Mouse (Mus musculus): Measurements from ENCODE around the gene Atpif1.
"Not testable (repeated sequence)": the region's sequence is repeated elsewhere in the genome, so short reads cannot be mapped to it uniquely, and the experiment has no call there.

Gene Atpif1

DNA sequence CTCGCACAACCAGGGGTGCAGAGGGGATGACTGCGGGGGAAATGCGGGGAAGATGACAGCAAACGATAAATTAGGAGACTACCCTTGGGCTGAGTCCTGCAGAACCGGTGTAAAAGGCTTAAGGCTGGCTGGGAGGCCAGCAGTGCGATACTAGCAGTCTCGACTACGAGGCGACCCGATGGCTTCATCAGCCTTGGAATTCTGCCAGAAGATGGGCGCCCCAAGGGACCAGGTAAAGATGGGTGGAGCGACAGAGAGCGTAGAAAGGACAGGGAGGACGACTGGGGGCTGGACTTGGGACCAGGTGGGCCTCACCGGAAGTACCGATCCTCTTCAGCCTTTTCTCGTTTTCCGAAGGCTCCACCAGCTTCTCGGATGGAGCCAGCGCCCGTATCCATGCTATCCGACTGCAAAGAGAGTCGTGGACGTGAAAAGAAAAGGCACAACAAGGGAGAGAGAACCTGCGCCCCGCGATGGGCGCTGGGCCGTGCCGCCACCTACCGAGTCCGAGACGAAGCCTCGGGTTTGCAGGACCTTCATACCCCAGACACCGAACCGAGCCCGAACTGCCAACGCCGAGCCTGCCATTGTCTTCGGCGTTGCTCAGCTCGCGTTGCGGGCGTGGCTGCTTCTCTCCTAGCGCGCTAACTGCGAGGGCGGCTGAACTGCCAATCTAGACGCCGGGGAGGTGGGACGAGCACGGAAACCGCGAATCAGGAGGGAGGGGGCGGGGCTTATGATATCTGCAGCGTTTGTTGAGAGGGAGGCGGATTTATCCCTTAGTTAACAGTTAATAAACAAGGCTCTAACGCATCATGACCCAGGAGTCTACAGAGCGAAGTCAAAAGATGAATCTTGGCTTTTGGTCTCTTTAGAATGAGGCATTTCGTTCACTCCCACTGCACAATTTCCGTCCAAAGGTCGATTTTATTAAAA, at the start of gene Atpif1:
Atpif1 (minus strand) TSS at position 679 of the 936 bp plus-strand sequence.
- DNase-seq (ENCODE audit: low read depth) = peak; percentile 95

DNA sequence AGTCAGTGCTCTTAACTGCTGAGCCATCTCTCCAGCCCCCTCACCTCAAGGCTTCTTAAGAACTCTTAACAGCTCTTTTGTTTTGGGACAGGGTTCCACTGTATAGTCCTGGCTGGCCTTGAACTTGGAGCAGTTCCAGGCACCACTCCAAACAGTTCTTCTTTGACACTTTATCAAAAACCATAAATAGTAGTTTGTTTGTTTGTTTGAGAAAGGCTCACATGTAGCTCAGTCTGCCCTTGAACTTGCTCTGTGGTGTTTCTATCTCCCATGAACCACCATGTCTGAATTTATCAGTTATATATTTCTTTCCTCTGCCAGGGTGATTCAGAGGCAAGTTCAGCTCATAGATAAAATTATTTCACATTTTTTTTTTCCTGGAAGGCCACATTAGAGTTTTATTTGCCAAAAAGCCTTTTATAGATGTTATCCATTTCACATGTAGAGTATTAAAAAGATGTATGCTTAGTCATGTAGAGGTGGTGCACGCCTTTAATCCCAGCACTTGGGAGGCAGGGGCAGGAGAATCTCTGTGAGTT, 41.4 kb upstream of the Atpif1 start:
- DNase-seq (ENCODE audit: low read depth) = no peak

DNA sequence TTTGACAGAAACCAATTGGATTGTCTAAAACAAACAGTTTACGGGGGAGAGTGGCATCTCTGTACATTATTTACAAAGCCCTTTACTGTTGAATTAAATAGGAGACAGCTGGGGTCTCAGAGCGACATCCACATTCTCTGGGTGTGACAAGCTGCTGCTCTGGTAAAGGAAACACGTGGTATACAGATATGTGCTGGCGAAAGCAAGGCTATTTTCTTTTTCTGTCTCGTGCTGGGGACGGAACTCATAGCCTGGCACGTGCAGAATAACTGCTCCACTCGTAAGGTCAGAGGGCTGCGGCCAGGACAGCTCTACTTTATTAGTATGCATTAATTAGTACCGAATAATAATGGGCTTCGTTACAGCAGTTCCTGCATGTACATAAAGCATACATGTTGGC, 39.9 kb upstream of the Atpif1 start:
- no peak for DNase-seq (ENCODE audit: low read depth)

DNA sequence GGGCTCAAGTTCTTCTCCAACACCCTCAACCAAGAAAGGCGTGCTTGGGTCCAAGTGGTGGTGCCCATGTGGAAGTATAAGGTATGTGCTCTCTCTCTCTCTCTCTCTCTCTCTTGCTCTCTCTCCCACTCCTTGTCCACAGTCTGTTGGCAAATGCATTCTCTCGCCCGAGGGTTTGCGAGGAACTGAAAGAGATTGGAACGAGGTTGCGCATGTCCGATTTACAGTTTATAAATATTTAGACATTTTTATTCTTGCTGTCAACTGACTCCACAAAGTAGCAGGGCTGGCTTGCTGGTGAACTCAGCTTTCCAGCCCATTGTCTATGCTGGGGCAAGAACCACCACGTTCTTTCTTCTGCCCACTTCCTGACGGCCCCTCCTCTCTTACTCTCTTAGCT, 37.7 kb upstream of the Atpif1 start:
- no peak for DNase-seq (ENCODE audit: low read depth)

DNA sequence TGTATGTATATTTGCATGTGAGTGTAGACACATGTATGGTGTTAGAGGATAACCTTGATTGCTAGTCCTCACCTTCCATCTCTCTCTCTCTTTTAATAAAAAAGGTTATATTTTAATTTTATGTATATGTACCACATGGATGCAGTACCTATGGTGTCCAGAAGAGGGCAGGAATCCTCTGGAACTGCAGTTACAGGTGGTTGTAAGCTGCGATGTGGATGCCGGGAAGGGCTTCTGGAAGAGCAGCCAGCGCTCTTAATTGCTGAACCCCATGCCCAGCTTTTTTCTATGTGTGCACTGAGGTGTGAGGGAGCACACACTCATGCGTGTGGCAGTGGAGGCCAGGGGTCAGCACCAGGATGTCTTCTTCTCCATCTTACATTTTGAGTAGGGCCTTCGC, 35.7 kb upstream of the Atpif1 start:
- DNase-seq (ENCODE audit: low read depth) = peak; percentile 30

DNA sequence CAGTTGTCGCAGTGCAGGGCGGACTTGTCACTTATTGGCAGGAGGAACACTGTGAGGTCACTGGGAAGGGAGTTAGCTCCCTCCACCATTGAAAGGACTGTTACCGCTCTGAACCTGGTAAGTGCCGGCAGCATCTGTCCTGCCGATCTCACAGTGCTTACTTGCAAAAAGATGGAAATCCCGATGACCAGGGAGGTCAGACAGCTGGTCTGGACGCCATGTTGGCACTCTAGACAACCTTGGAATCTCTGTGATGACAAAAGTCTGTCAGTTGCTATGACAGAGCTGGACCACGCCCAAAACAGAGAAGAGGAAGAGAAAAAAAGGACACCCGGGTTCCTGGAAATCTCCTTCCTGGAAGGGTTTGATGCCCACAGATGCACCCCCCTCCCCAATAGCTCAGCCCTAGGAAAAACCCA, 33.9 kb upstream of the Atpif1 start:
- no peak for DNase-seq (ENCODE audit: low read depth)

DNA sequence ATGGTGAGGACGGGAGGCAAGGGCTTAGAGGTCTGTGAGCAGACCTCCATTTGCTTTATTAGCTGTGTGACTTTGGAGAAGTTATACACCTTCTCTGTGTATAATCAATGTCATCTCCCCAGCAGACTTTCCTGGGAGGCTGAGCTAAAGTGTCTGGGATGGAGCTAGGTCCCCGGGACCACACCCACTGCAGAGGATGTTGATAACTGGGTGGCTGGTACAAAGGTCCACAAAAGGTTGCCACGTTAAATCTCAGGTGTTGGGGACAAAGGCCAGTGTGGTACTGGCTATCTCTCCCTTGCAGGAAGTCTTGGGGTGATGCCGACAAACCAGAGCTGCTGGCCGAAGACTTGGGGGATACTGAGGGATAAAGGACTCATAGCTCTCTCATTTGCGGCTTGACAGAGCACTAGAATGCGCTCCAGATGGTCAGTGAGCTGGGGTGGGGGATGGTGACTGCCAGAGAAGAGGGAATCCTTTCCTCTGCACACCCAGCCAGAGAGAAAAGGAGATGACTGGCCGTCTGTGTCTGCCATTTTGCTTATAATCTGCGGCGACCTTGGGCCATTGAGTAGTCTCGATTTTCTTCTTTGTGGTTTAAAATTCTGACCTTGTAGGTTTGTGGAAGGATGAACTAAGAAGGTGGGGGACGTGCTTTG, 31.8 kb upstream of the Atpif1 start:
- DNase-seq (ENCODE audit: low read depth) = no peak

DNA sequence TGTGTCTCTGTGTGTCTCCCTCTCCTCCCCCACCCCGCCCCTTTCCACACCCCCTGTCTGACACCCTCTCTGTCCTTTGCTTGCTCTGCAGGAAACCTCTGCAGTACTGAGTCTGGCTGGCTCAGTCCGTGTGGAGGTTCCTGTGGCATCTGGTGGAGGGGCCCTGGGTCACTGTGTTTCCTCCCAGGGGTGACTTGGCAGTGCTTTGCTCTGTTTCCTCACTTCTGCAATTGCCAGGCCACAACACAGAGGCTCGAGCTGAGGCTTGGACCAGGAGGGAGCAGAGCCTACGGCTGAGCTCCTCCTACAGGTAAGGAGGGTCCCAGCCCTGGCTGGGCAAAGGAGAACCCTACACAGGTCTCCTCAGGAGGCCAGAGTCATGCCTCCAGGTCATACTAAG, 30.5 kb upstream of the Atpif1 start, which contains the start of gene Ptafr:
Ptafr (plus strand) TSS at position 103 of the 400 bp plus-strand sequence.
- DNase-seq (ENCODE audit: low read depth) = no peak

DNA sequence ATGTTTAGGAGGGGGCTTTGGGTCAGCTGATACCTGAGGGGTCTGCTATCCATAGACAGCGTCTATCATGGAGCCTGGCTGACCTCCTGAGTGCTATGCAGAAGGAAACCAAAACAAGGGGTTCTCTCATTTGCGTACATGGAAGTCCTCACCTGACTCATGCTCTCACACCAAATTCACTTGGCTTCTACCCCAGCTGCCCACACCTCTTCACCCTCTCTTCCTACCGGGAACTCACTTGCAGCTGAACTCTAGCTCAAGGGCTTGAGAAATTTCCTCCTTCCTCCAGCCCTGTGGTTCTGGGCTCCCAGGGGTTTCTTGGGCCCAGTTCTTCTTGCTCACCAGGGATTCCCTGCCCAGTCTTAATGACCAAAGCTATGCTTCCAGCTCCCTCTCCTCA, 29.8 kb upstream of the Atpif1 start:
- DNase-seq (ENCODE audit: low read depth) = no peak

DNA sequence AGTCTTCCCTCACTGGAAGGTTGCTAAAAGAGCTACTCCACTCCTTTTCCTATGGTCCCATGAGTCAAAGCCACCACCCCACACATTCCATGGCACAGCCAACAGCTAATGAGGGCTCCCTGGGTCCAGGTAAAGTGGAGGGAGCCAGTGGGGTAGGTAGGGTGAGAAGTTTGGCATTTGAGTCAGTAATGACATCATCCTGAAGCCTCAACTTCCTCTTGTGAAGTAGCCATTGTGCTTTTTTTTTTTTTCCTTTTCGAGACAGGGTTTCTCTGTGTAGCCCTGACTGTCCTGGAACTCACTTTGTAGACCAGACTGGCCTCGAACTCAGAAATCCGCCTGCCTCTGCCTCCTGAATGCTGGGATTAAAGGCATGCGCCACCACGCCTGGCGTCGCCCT, 22.1 kb upstream of the Atpif1 start:
- DNase-seq (ENCODE audit: low read depth) = not testable (repeated sequence)

DNA sequence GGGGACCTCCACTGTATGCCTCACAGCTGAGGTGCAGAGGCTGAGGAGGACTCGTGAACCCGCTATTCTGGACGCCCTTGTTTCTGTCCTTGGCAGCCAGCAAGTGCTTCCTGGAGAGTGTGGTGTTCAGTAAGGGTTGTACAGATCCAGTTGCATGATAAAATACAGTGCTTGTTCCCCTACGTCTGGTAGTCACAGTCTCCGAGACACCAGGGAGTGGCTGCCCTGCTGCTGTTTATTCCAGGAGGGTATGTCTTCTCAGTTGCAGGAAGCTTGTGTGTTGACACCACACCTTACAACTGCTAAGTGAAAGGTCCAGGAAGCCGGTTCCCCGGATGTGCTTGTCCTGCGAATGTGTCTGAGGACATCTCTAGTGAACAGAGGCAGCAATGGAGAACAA, 21.2 kb upstream of the Atpif1 start:
- DNase-seq (ENCODE audit: low read depth) = no peak

DNA sequence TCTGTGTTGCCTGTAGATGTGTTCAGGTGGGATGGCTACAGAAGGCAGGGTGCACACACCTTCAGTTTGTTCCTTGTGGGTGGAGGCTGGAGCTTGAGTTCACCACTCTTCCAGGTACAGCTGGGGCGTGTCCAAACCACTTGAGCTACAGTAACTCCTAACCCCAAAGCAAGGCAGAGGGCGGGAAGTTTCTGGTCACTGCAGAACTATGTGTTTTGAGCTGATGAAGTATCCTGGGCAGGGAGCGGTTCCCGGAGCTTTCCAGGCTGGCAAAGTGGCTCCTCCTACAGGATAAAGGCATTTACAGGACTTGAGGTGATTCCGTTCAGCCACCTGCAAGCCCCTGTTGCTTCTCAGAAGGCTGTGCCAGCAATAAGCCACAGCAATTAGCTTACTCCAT, 20.8 kb upstream of the Atpif1 start:
- no peak for DNase-seq (ENCODE audit: low read depth)

DNA sequence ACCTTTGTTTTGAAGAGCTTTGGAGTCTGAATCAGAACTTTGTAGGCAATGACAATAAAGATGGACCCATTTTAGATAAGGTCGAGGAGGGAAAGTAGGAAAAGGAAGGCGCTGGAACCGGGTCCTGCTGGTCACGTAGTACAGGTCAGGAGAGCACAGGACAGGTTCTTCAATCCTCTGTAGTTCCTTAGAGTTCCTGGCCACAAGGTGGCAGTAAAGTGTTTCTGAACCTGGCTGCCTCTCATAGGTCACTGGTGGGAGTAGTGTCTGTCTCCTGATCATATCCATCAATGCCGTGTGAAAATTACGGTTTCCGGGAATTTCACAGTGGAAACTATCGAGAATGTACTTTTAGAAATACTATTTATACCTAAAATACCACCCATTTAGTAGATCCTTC, 12.4 kb upstream of the Atpif1 start:
- DNase-seq (ENCODE audit: low read depth) = peak; percentile 78

DNA sequence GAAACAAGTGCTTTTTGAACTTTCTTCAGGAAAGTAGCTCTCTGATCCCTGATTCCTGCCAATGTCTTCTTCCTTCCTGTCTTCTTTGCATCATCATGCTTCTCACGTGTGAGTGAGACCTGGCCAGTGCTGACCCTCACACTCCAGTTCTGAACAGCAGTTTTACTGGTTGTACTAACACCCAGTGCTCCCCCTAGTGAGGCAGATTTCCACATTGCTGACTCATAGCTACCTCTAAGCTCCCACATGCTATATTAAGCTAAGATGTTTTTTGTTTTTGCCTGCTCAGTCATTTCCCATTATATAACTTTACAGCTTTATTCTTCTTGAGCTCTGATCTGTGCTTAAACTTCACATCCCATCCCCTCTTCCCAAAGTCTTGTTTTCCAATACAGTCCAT, 9.3 kb upstream of the Atpif1 start:
- DNase-seq (ENCODE audit: low read depth) = no peak

DNA sequence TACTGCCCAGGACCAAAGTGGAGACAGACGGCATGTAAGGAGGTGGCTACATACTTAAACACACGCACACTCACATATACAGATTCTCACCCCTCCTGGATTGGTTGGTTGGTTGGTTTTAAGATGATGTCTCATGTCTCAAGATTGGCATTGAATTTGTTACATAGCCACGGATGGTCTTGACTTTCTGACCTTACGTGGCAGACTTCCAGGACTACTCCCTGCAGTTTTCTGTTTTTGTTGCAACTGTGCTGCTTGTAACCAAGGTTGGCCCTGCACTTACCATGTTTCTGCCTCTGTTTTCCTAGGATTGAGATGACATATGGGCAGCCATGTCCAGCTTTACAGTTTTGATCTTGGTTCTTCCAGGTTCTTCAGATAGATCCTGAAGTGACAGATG, 8.0 kb upstream of the Atpif1 start:
- no peak for DNase-seq (ENCODE audit: low read depth)

DNA sequence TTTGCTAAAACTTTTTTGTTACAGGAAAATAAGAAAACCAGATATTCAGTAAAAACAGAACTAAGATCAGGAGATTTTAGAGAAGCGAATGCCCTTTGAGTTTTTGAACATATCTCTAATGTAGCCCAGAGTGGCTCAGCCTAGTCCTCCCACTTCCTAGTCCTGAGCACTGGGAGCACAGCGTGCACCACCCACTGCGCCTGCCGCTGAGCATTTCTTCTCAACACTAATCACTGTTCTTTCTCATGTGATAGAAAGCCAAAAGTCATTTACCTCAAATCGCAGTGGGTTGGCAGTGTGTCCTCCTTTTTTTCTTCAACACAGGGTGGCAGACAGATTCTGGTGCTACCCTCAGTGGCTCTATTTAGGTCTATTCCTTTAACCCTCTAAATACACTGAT, 6.0 kb upstream of the Atpif1 start:
- no peak for DNase-seq (ENCODE audit: low read depth)

DNA sequence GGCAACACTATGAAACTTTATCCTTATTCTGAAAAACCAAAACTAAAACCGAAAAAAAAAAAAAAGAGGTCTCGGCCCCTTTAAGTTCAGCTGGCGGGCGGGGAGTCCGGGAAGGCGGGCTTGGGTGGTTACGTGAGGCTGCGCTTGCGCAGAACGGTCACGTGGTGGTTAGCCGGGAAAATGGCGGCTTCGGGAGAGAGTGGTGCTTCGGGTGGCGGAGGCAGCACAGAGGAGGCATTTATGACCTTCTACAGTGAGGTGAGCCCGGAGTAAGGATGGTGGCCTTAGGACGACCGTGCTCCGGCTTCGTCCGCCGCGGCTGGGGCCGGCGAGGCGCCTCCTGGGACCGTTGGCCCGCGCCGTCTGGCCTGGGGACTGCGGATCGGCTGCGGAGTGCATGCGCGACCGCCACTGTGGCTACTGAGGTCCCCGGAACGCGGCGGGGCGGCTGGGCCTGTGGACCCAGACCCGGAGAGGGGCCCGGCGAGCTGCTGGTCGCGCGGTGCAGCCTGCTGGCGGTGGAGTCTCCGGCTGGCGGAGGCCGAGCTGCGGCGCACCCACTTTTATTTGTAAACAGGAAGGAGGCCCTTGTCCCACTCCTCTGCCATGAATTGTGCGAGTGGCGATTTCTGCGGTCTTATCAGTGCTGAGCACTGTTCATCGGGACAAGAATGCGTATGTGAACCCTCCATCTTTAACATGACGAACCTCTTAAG, 2.1 kb upstream of the Atpif1 start, which contains the start of gene Dnajc8:
Dnajc8 (plus strand) TSS at position 145 of the 716 bp plus-strand sequence.
- peak; percentile 97 for DNase-seq (ENCODE audit: low read depth)

DNA sequence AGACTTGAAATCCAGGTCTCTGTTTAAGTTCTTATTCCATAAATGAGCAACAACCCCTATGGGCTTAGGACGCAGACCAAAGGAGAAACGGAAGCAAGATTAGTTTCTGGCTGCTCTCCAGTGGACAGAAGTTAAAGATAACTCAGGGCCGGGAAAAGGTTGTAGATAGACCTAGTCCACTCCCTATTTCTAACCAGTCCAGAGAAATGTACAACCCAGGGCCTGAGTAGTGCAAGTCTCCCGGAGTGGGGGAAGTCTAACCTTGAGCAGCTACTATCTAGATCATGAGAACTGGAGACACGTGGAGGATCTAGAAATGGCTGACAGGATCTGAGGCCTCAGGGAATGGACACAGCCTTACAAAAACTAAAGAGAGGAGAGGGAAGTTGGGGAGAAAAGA, 963 bp downstream of the Atpif1 start:
- DNase-seq (ENCODE audit: low read depth) = no peak

DNA sequence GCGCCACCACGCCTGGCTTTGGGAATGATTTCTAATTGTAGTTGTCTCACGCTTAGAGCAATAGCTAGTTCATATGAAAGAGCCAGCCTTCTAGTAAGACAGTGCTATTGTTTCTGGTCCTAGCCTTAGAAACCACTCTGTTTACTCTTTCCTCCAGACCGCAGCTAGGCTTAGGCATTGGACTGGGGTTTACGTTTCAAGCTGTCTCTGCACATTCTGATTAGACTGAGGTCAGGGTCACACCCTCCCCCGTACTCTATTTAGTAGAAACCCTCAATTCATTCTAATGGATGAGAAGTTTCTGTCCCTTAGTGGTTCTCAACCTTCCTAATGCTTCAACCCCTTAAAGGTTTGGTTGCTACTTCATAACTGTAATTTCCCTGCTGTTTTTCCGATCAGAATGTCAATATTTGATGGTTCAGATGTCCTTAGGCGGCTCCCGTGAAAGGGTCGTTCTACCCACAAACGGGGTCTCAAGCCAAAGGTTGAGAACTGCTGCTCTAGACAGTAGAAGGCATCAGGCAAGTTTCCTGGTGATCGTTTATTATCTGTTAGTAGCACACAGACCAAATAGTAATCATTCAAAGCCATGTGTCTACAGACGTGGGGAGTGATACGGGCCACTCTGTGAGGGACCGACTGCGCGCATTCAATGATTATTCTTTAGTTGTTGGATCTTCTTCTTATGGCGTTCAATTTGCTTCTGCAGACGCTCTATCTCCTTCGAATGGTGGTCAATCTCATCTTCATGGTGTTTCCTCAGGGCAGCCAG, 3.2 kb downstream of the Atpif1 start:
- no peak for DNase-seq (ENCODE audit: low read depth)

DNA sequence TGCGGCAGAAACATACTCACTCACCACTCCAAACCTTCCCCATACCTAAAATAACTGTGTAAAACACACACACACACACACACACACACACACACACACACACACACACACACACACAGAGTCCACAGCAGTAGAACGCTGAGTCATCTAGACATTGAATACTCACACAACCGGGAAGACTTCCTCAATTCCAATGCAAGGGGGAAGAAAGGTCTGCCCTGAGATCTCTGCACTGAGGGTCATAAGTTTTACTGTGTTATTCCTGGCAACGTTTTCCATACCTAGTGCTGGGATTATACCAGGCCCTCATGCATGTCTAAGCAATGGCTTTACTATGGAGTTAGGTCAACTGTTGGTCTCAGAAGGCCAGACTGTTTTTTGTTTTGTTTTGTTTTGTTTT, 4.1 kb downstream of the Atpif1 start:
- no peak for DNase-seq (ENCODE audit: low read depth)

DNA sequence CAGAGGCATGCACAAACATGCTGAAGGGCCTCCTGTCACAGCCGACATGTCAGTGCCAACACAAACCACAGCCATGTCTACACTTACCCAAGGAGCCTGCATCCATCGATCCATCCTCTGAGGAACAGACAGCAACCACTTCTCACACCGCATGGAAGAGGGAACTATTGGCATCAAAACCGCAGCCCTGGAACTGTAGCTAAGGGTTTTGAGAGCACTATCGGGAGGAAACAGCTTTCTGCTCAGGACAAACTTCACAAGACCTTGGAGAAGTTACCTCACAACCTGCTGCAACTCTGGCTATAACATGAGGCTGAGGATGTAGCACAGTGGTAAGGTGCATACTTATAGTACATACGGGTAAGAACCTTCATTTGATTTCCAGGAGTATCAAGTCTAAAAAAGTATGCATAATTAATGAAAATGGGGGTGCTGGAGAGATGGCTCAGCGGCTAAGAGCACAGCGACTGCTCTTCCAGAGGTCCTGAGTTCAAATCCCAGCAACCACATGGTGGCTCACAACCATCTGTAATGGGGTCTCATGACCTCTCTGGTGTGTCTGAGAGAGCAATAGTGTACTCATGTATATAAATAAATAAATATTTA, 5.4 kb downstream of the Atpif1 start:
- DNase-seq (ENCODE audit: low read depth) = no peak
